Mouse (Mus musculus): ENCODE results near the gene Akap4. TPM values are rescaled to one million over a fixed set of nuclear protein-coding genes. Genes with fewer than 3 reads are reported as not detected.

Akap4 gene
- polyA plus RNA-seq (2015; fragmentation: Nextera tagmentation; extraction: Ambion mirVana) = not detected in 2 replicates

GRCm38 (mm10) chrX:7067219-7067618, at the start of gene Akap4:
Akap4 (plus strand) TSS chrX:7067519.
- Histone ChIP-seq H3K36me3 (no peaks in the 10 kb centered on the region), H3K4me3 (no peak within 1 kb of the TSS), H3K27me3 (no peaks in the 10 kb centered on the region), H3K4me2 (no peak within 1 kb of the TSS), H3K4me1 (replicated peaks) (no peaks in the 10 kb centered on the region), H3K9ac (no peak within 1 kb of the TSS), H3K9me3 (no peaks in the 10 kb centered on the region), H3K27ac (replicated peaks) (no peak within 1 kb of the TSS)
- 96% methylated on average over 1 of the region's 1 CpGs for WGBS
- ATAC-seq (ENCODE audit: low FRiP score, low read depth) = no peak

- Histone ChIP-seq H3K4me2 (no peak within 1 kb of the TSS), H3K27ac (replicated peaks) (no peak within 1 kb of the TSS), H3K9me3 (no peaks in the 10 kb centered on the region), H3K4me1 (replicated peaks) (no peaks in the 10 kb centered on the region), H3K4me3 (no peak within 1 kb of the TSS), H3K36me3 (no peaks in the 10 kb centered on the region), H3K27me3 (no peaks in the 10 kb centered on the region), H3K9ac (no peak within 1 kb of the TSS)
- 95% methylated on average over 19 of the region's 19 CpGs for WGBS
- ATAC-seq (ENCODE audit: low FRiP score, low read depth) = no peak
Observed at GRCm38 (mm10) chrX:7041519-7041918, 25.8 kb upstream of the Akap4 start, which contains the start of gene Ccnb3. Ccnb3 (minus strand) TSS chrX:7041619.

GRCm38 (mm10) chrX:7057056-7057455, 10.3 kb upstream of the Akap4 start:
- no peak overlapping the region for H3K4me3 ChIP-seq
- no peak for ATAC-seq (ENCODE audit: low FRiP score, low read depth)
- no peak overlapping the region for H3K9ac ChIP-seq
- no peaks in the 10 kb centered on the region for H3K4me1 ChIP-seq (replicated peaks)
- H3K4me2 ChIP-seq = no peak overlapping the region
- H3K27me3 ChIP-seq = no peaks in the 10 kb centered on the region
- no peak overlapping the region for H3K27ac ChIP-seq (replicated peaks)
- no peaks in the 10 kb centered on the region for H3K36me3 ChIP-seq
- H3K9me3 ChIP-seq = no peaks in the 10 kb centered on the region

- 83% methylated on average over 2 of the region's 2 CpGs for whole genome bisulfite sequencing
- Histone ChIP-seq H3K4me1 (replicated peaks) (no peaks in the 10 kb centered on the region), H3K4me3 (no peak overlapping the region), H3K27ac (replicated peaks) (no peak overlapping the region), H3K9me3 (no peaks in the 10 kb centered on the region), H3K27me3 (no peaks in the 10 kb centered on the region), H3K36me3 (no peaks in the 10 kb centered on the region), H3K9ac (no peak overlapping the region), H3K4me2 (no peak overlapping the region)
- ATAC-seq (ENCODE audit: low FRiP score, low read depth) = no peak
Observed at GRCm38 (mm10) chrX:7057634-7058033, 9.7 kb upstream of the Akap4 start.

GRCm38 (mm10) chrX:7064109-7064508, 3.2 kb upstream of the Akap4 start:
- H3K4me3 ChIP-seq = no peak overlapping the region
- no peak overlapping the region for H3K4me2 ChIP-seq
- no peaks in the 10 kb centered on the region for H3K9me3 ChIP-seq
- H3K36me3 ChIP-seq = no peaks in the 10 kb centered on the region
- H3K4me1 ChIP-seq (replicated peaks) = no peaks in the 10 kb centered on the region
- no peak overlapping the region for H3K9ac ChIP-seq
- no peaks in the 10 kb centered on the region for H3K27me3 ChIP-seq
- no peak overlapping the region for H3K27ac ChIP-seq (replicated peaks)
- no peak for ATAC-seq (ENCODE audit: low FRiP score, low read depth)

- H3K27me3 ChIP-seq = no peaks in the 10 kb centered on the region
- no peak overlapping the region for H3K4me3 ChIP-seq
- H3K27ac ChIP-seq (replicated peaks) = no peak overlapping the region
- H3K36me3 ChIP-seq = no peaks in the 10 kb centered on the region
- no peak overlapping the region for H3K4me2 ChIP-seq
- H3K9ac ChIP-seq = no peak overlapping the region
- H3K9me3 ChIP-seq = no peaks in the 10 kb centered on the region
- no peak for ATAC-seq (ENCODE audit: low FRiP score, low read depth)
- 86% methylated on average over 2 of the region's 2 CpGs for WGBS
- no peaks in the 10 kb centered on the region for H3K4me1 ChIP-seq (replicated peaks)
Observed at GRCm38 (mm10) chrX:7068002-7068401, 683 bp downstream of the Akap4 start.

GRCm38 (mm10) chrX:7079820-7080429, 12.6 kb downstream of the Akap4 start:
- Histone ChIP-seq H3K9me3 (no peaks in the 10 kb centered on the region), H3K4me2 (no peak overlapping the region), H3K9ac (no peak overlapping the region), H3K27me3 (no peaks in the 10 kb centered on the region), H3K36me3 (no peaks in the 10 kb centered on the region), H3K27ac (replicated peaks) (no peak overlapping the region), H3K4me3 (no peak overlapping the region), H3K4me1 (replicated peaks) (no peaks in the 10 kb centered on the region)
- ATAC-seq (ENCODE audit: low FRiP score, low read depth) = no peak
- WGBS = 77% methylated on average over 6 of the region's 6 CpGs

- no peak overlapping the region for H3K4me3 ChIP-seq
- no peaks in the 10 kb centered on the region for H3K36me3 ChIP-seq
- WGBS = 79% methylated on average over 1 of the region's 1 CpGs
- ATAC-seq (ENCODE audit: low FRiP score, low read depth) = no peak
- no peak overlapping the region for H3K4me2 ChIP-seq
- no peak overlapping the region for H3K9ac ChIP-seq
- H3K27ac ChIP-seq (replicated peaks) = no peak overlapping the region
- H3K4me1 ChIP-seq (replicated peaks) = no peaks in the 10 kb centered on the region
- no peaks in the 10 kb centered on the region for H3K9me3 ChIP-seq
- no peaks in the 10 kb centered on the region for H3K27me3 ChIP-seq
Observed at GRCm38 (mm10) chrX:7085878-7086277, 18.6 kb downstream of the Akap4 start.

- Histone ChIP-seq H3K27me3 (no peaks in the 10 kb centered on the region), H3K4me2 (no peak overlapping the region), H3K4me1 (replicated peaks) (no peaks in the 10 kb centered on the region), H3K9me3 (no peaks in the 10 kb centered on the region), H3K27ac (replicated peaks) (no peak overlapping the region), H3K9ac (no peak overlapping the region), H3K4me3 (no peak overlapping the region), H3K36me3 (no peaks in the 10 kb centered on the region)
- no peak for ATAC-seq (ENCODE audit: low FRiP score, low read depth)
Observed at GRCm38 (mm10) chrX:7090323-7090722, 23.0 kb downstream of the Akap4 start.

GRCm38 (mm10) chrX:7102280-7102679, 35.0 kb downstream of the Akap4 start:
- Histone ChIP-seq H3K36me3 (no peaks in the 10 kb centered on the region), H3K9me3 (no peaks in the 10 kb centered on the region), H3K9ac (no peak overlapping the region), H3K4me1 (replicated peaks) (no peaks in the 10 kb centered on the region), H3K27me3 (no peaks in the 10 kb centered on the region), H3K4me2 (no peak overlapping the region), H3K4me3 (no peak overlapping the region), H3K27ac (replicated peaks) (no peak overlapping the region)
- no peak for ATAC-seq (ENCODE audit: low FRiP score, low read depth)

GRCm38 (mm10) chrX:7114885-7115284, 47.6 kb downstream of the Akap4 start:
- no peaks in the 10 kb centered on the region for H3K9me3 ChIP-seq
- H3K4me1 ChIP-seq (replicated peaks) = no peaks in the 10 kb centered on the region
- ATAC-seq (ENCODE audit: low FRiP score, low read depth) = no peak
- no peak overlapping the region for H3K4me3 ChIP-seq
- no peak overlapping the region for H3K4me2 ChIP-seq
- no peak overlapping the region for H3K9ac ChIP-seq
- H3K36me3 ChIP-seq = no peaks in the 10 kb centered on the region
- H3K27me3 ChIP-seq = no peaks in the 10 kb centered on the region
- no peak overlapping the region for H3K27ac ChIP-seq (replicated peaks)
- WGBS = 82% methylated on average over 3 of the region's 3 CpGs

GRCm38 (mm10) chrX:7121618-7122280, 54.4 kb downstream of the Akap4 start:
- H3K4me1 ChIP-seq (replicated peaks) = no peaks in the 10 kb centered on the region
- no peaks in the 10 kb centered on the region for H3K9me3 ChIP-seq
- H3K4me2 ChIP-seq = no peak overlapping the region
- no peak overlapping the region for H3K4me3 ChIP-seq
- no peak overlapping the region for H3K9ac ChIP-seq
- H3K36me3 ChIP-seq = no peaks in the 10 kb centered on the region
- no peak for ATAC-seq (ENCODE audit: low FRiP score, low read depth)
- no peaks in the 10 kb centered on the region for H3K27me3 ChIP-seq
- WGBS = 81% methylated on average over 4 of the region's 4 CpGs
- no peak overlapping the region for H3K27ac ChIP-seq (replicated peaks)
